Mouse (Mus musculus): ENCODE results near the gene Phyhd1. TPM values are rescaled to one million over a fixed set of nuclear protein-coding genes. Genes with fewer than 3 reads are reported as not detected.

Gene Phyhd1
- polyA plus RNA-seq, 1 experiment, result 32.2 TPM

DNA sequence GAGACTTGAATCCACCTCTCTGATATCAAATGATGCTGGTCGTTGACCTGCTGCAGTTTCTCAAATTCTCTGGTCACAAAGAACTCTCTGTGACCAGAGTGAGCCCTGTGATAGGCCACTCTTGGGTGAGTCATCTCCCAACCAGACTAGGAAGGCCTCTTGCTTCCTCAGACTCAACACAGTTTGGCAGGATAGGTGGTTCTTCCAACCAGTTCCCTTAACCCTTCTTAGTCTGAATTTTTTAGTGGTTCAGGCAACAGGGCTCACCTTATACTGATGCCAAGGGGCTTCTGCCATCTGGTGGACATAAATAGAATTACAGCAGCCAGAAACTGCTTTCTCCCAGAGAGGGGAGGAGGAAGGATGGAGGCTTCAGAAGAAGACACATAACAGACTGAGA lies 4.1 kb downstream of the Phyhd1 start:
- Histone ChIP-seq H3K4me3 (ENCODE audit: insufficient read depth, low read length) (no peak overlapping the region), H3K27ac (ENCODE audit: insufficient read depth, low read length) (no peak overlapping the region), H3K4me1 (ENCODE audit: control insufficient read depth, insufficient read depth, low read length) (peaks cover 2% of the 10 kb centered on the region; the same call in 1 of the 2 replicates)
- TF ChIP-seq CTCF (IDR thresholded peaks at IDR 0.05; ENCODE audit: extremely low read depth, insufficient read depth, low read length) (peak; percentile 79), POLR2A (IDR thresholded peaks at IDR 0.05; ENCODE audit: extremely low read depth, insufficient read depth, low read length) (no peak)

- Histone ChIP-seq H3K4me1 (ENCODE audit: control insufficient read depth, insufficient read depth, low read length) (peaks cover 4% of the 10 kb centered on the region; the same call in 1 of the 2 replicates), H3K4me3 (ENCODE audit: insufficient read depth, low read length) (no peak within 1 kb of the TSS), H3K27ac (ENCODE audit: insufficient read depth, low read length) (no peak within 1 kb of the TSS)
- TF ChIP-seq CTCF (IDR thresholded peaks at IDR 0.05; ENCODE audit: extremely low read depth, insufficient read depth, low read length), result no peak
- no peak for TF ChIP-seq POLR2A (IDR thresholded peaks at IDR 0.05; ENCODE audit: extremely low read depth, insufficient read depth, low read length)
Measured at GRCm38 (mm10) chr2:30280743-30281142, 14.7 kb downstream of the Phyhd1 start, which contains the start of gene Gm28038. Gene Gm28038, plus strand, starts transcription at chr2:30281043.

DNA sequence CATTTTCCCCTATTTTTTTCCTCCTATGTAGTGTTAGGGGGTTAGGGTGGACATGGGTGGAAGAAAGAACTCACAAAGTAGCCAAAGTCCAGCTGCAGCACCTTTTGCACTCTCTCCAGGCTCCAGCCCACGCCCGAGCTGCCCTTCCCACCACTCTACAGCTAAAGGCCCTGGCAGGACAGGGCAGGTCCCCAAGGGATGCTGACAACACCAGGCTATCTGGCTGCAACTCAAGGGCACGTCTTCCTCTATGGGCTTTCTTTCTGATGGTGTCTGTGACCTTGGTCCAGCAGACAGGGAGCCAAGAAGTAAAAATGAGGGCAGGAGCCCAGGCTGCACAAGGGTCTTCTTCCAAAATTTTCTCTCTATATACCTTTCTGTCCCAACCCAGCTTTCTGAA lies 15.6 kb downstream of the Phyhd1 start:
- TF ChIP-seq CTCF (IDR thresholded peaks at IDR 0.05; ENCODE audit: extremely low read depth, insufficient read depth, low read length) (no peak), POLR2A (IDR thresholded peaks at IDR 0.05; ENCODE audit: extremely low read depth, insufficient read depth, low read length) (no peak)
- H3K27ac ChIP-seq (ENCODE audit: insufficient read depth, low read length), result no peak overlapping the region
- H3K4me1 ChIP-seq (ENCODE audit: control insufficient read depth, insufficient read depth, low read length), result peaks cover 4% of the 10 kb centered on the region; the same call in 1 of the 2 replicates
- H3K4me3 ChIP-seq (ENCODE audit: insufficient read depth, low read length), result no peak overlapping the region

DNA sequence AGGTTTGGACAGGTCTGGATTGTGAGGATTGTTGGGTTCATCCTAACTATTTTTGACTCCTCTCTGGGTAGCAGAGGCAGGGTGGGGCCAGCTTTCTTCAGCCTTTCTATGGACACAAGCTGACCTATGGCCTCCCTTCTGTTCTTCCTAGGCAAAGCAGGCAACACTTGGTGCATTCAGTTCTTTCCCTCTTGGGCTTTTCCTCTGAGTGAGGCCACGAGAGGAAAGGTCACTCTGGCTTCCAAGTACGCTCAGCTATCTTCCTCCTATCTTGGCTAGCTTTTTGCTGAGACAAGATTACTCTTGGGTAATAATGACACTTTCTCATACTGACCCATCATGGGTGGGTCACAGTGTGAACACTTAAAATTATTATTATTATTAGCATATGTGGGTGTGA lies 17.2 kb downstream of the Phyhd1 start:
- Histone ChIP-seq H3K27ac (ENCODE audit: insufficient read depth, low read length) (no peak overlapping the region), H3K4me1 (ENCODE audit: control insufficient read depth, insufficient read depth, low read length) (peaks cover 4% of the 10 kb centered on the region; the same call in 1 of the 2 replicates), H3K4me3 (ENCODE audit: insufficient read depth, low read length) (no peak overlapping the region)
- TF ChIP-seq POLR2A (IDR thresholded peaks at IDR 0.05; ENCODE audit: extremely low read depth, insufficient read depth, low read length) (no peak), CTCF (IDR thresholded peaks at IDR 0.05; ENCODE audit: extremely low read depth, insufficient read depth, low read length) (no peak)

DNA sequence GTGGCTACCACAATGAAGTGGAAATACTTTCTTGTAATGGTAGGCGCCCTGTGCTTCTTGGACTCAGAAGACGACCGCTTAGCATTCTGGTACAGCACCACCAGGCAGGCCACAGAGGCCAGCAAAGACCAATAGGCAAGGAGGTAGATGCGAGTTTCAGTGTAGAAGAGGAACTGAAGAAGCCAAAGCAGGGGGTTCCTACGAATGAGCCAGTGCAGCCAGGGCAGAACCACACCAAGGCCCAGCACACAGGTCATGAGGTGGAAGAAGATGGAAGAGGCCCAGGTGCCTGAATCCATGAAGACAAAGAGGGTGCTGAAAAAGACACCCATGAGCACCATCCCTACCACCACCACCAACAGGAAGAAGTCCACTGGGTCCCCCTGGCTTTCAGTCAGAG lies 19.0 kb downstream of the Phyhd1 start:
- H3K27ac ChIP-seq (ENCODE audit: insufficient read depth, low read length), result no peak overlapping the region
- TF ChIP-seq CTCF (IDR thresholded peaks at IDR 0.05; ENCODE audit: extremely low read depth, insufficient read depth, low read length) (no peak), POLR2A (IDR thresholded peaks at IDR 0.05; ENCODE audit: extremely low read depth, insufficient read depth, low read length) (no peak)

GRCm38 (mm10) chr2:30285416-30286181 lies 19.6 kb downstream of the Phyhd1 start:
- no peak overlapping the region for H3K27ac ChIP-seq (ENCODE audit: insufficient read depth, low read length)
- TF ChIP-seq CTCF (IDR thresholded peaks at IDR 0.05; ENCODE audit: extremely low read depth, insufficient read depth, low read length) (no peak), POLR2A (IDR thresholded peaks at IDR 0.05; ENCODE audit: extremely low read depth, insufficient read depth, low read length) (no peak)
- H3K4me3 ChIP-seq (ENCODE audit: insufficient read depth, low read length), result peak overlapping the region; percentile 83
- peaks cover 4% of the 10 kb centered on the region; the same call in 1 of the 2 replicates for H3K4me1 ChIP-seq (ENCODE audit: control insufficient read depth, insufficient read depth, low read length)

More for the DNA sequence above, 19.0 kb downstream of the Phyhd1 start:
- H3K4me1 ChIP-seq (ENCODE audit: control insufficient read depth, insufficient read depth, low read length), result peaks cover 4% of the 10 kb centered on the region; the same call in 1 of the 2 replicates
- H3K4me3 ChIP-seq (ENCODE audit: insufficient read depth, low read length), result peak overlapping the region; percentile 83; the same call in 1 of the 2 replicates

DNA sequence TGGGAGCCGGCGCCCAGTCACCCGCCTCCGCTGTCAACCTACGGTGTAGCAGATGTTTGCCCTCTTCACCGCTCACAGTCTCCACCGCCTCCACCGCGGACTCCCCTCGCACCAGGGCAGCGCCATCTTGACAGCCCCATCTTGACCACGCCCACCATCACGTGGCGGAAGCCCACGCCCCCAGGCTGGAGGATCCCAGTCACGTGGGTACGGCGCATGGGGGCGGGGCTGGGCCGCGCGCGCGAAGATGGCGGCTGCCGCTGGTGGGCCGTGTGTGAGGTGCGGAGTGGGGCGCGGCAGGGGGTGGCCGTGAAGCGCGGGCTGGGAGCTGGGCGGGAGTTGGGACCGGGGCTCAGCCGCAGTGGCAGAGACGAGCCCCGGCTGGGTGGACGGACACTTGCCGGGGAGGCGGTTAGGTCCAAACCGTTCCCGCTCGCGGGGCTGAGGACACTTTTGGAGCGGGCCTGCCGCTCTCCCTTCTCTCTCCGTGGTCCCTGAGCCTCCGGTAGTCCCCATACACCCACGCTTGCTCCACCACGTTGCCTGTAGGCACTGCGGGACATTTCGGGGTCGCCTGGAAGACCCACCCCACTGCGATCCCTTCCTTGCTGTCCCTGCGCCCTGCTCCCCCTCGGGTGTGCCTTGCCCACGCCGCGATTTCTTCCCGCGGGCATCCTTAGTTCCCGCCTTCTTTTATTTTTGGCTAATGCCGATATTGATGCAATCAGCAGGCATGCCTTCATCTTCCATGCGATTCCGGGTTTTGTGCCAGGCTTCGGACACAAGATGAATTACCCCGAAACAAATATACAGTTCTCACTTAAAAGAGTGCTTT lies 20.4 kb downstream of the Phyhd1 start, which contains the start of the genes Dolk and Nup188:
Gene Dolk, minus strand, starts transcription at position 143 of the 835 bp plus-strand sequence.
Gene Nup188, plus strand, starts transcription at position 206 of the 835 bp plus-strand sequence.
- H3K27ac ChIP-seq (ENCODE audit: insufficient read depth, low read length), result no peak within 1 kb of the TSS
- TF ChIP-seq CTCF (IDR thresholded peaks at IDR 0.05; ENCODE audit: extremely low read depth, insufficient read depth, low read length) (no peak), POLR2A (IDR thresholded peaks at IDR 0.05; ENCODE audit: extremely low read depth, insufficient read depth, low read length) (peak; percentile 90)

GRCm38 (mm10) chr2:30287027-30287373 lies 21.0 kb downstream of the Phyhd1 start:
- Histone ChIP-seq H3K4me3 (ENCODE audit: insufficient read depth, low read length) (peak overlapping the region; percentile 83), H3K27ac (ENCODE audit: insufficient read depth, low read length) (no peak overlapping the region), H3K4me1 (ENCODE audit: control insufficient read depth, insufficient read depth, low read length) (peaks cover 4% of the 10 kb centered on the region; the same call in 1 of the 2 replicates)
- TF ChIP-seq POLR2A (IDR thresholded peaks at IDR 0.05; ENCODE audit: extremely low read depth, insufficient read depth, low read length) (no peak), CTCF (IDR thresholded peaks at IDR 0.05; ENCODE audit: extremely low read depth, insufficient read depth, low read length) (no peak)

More for the DNA sequence above, 20.4 kb downstream of the Phyhd1 start, which contains the start of the genes Dolk and Nup188:
- peaks cover 4% of the 10 kb centered on the region; the same call in 1 of the 2 replicates for H3K4me1 ChIP-seq (ENCODE audit: control insufficient read depth, insufficient read depth, low read length)
- peak within 1 kb of the TSS; percentile 83 for H3K4me3 ChIP-seq (ENCODE audit: insufficient read depth, low read length)

- TF ChIP-seq POLR2A (IDR thresholded peaks at IDR 0.05; ENCODE audit: extremely low read depth, insufficient read depth, low read length), result no peak
- no peak for TF ChIP-seq CTCF (IDR thresholded peaks at IDR 0.05; ENCODE audit: extremely low read depth, insufficient read depth, low read length)
- no peak overlapping the region for H3K4me3 ChIP-seq (ENCODE audit: insufficient read depth, low read length)
- no peak overlapping the region for H3K27ac ChIP-seq (ENCODE audit: insufficient read depth, low read length)
- no peaks in the 10 kb centered on the region for H3K4me1 ChIP-seq (ENCODE audit: control insufficient read depth, insufficient read depth, low read length)
Measured at GRCm38 (mm10) chr2:30299525-30299924, 33.5 kb downstream of the Phyhd1 start.
